Mouse (Mus musculus) liver, embryonic 15.5 days (tissue): ENCODE results near the gene Pea15a. TPM values are rescaled to one million over a fixed set of nuclear protein-coding genes. Genes with fewer than 3 reads are reported as not detected.
"Not testable (repeated sequence)": the region's sequence is repeated elsewhere in the genome, so short reads cannot be mapped to it uniquely, and the experiment has no call there.

ENCODE experiments used
- ATAC-seq: fragments of 200-750 bp; cut with Nextera tagmentation; 2 replicates; pipeline ENCODE4 v1.8.0; 2017; ENCODE audit warnings: moderate number of reproducible peaks, mild to moderate bottlenecking, moderate library complexity; ENCODE audit not compliant: insufficient read depth
- H3K27ac ChIP-seq: fragments of 300-500 bp; sonication (generic); replicated peaks from 2 replicates; pipeline ENCODE4 v1.5.1; 2015; ENCODE audit warnings: mild to moderate bottlenecking, inconsistent platforms
- H3K27me3 ChIP-seq: fragments of 300-500 bp; sonication (generic); 2 replicates; pipeline ENCODE4 v1.6.1; 2015; ENCODE audit warnings: mild to moderate bottlenecking, inconsistent platforms
- H3K36me3 ChIP-seq: fragments of 300-500 bp; sonication (generic); replicated peaks from 2 replicates; pipeline ENCODE4 v1.6.1; 2015; ENCODE audit warnings: moderate library complexity, mild to moderate bottlenecking, inconsistent platforms
- H3K4me1 ChIP-seq: fragments of 300-500 bp; sonication (generic); replicated peaks from 2 replicates; pipeline ENCODE4 v1.6.1; 2015; ENCODE audit warnings: inconsistent platforms
- H3K4me2 ChIP-seq: fragments of 300-500 bp; sonication (generic); 2 replicates; pipeline ENCODE4 v1.6.1; 2015; ENCODE audit warnings: moderate library complexity, mild to moderate bottlenecking, inconsistent platforms
- H3K4me3 ChIP-seq: fragments of 300-500 bp; sonication (generic); replicated peaks from 2 replicates; pipeline ENCODE4 v1.5.1; 2015; ENCODE audit warnings: mild to moderate bottlenecking, inconsistent platforms
- H3K9ac ChIP-seq: fragments of 300-500 bp; sonication (generic); 2 replicates; pipeline ENCODE4 v1.6.1; 2015; ENCODE audit warnings: moderate library complexity, mild to moderate bottlenecking, inconsistent platforms
- H3K9me3 ChIP-seq: fragments of 300-500 bp; sonication (generic); replicated peaks from 2 replicates; pipeline ENCODE4 v1.6.1; 2016; ENCODE audit warnings: inconsistent platforms
- WGBS: fragments of 180-500 bp; shearing (Covaris S2); methylation state at CpG from one replicate; pipeline ENCODE4 v1.1.7; 2015; ENCODE audit warnings: mixed read lengths; ENCODE audit not compliant: insufficient replicate concordance; 5-methylcytosine and 5-hydroxymethylcytosine counted together
- polyA plus RNA-seq: library from polyadenylated mRNA; unstranded; fragments of >200 nt; fragmentation: Nextera tagmentation; extraction: Ambion mirVana; gene quantifications from 2 replicates; pipeline ENCODE4 v1.2.1, GENCODE M21; 2015

Pea15a gene
- polyA plus RNA-seq: 20.2 and 22.3 TPM in 2 replicates

DNA sequence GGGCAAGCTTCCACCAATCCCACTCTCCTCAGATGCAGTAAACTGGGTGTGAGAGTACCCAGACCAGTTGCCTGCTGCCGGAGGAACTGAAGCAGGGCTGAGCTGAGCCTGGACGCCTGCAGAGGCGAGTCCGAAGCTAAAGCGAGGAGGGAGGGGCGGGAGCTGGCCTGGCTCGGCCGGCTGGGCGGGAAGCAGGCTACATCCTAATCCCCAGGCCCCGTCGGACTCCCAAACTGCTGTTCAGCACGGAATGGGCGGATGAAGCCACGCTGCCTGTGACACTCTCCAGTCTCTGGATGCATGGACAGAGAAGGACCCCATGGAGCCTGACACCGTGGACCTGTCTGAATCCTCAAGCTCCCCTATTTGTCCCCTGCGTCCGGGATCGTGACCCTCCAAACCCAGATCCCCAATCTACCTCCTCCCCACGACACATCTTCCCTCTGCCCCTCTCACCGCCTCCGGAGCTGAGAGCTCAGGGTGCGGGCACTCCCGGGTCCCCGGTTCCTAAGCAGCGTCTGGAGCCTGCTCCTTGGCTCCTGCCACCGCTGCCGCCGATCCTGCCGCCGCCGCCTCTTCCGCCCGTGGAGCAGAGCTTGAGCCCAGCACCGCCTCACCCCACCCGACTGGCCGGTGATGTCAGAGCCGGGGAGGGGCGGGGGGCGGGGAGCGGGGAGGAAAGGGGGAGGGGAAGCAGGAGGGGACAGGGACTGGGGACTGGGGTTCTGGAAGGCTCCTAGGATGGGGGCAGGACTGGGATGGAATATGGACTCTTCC, at the start of gene Pea15a:
Pea15a (minus strand) TSS at position 664 of the 777 bp plus-strand sequence.
- H3K9me3 ChIP-seq: no peaks in the 10 kb centered on the region
- H3K4me3 ChIP-seq: peak within 1 kb of the TSS; percentile 60
- H3K4me1 ChIP-seq: peaks cover 50% of the 10 kb centered on the region
- peaks cover 8% of the 10 kb centered on the region; the same call in 1 of the 2 replicates for H3K36me3 ChIP-seq
- ATAC-seq: peak; percentile 64
- H3K27ac ChIP-seq: peak within 1 kb of the TSS; percentile 45; the same call in 1 of the 2 replicates
- peak within 1 kb of the TSS; percentile 51 for H3K9ac ChIP-seq
- WGBS: 2% methylated on average over 37 of the region's 40 CpGs
- peaks cover 26% of the 10 kb centered on the region for H3K27me3 ChIP-seq
- peak within 1 kb of the TSS; percentile 72 for H3K4me2 ChIP-seq

DNA sequence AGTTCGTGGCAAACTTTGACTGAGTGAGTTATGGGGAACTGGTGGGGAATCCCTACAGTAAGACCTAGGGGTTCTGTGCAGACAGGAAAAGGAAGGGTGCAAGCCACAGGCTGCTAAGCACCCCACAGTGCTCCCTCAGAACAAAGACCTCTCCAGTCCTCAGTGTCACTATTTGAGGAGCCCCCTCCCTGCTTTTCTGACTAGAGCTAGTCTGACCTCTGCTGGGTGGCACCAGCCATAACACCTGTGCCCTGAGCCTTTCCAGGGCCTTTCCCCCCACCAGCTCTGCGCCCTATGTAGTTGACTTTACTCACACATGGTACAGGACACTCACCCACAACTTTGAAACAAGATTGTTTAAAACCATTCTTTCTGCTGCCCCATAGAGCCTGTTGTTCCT, 41.1 kb upstream of the Pea15a start:
- Histone ChIP-seq H3K27me3 (peaks cover 32% of the 10 kb centered on the region), H3K4me3 (no peak overlapping the region), H3K4me2 (no peak overlapping the region), H3K36me3 (no peaks in the 10 kb centered on the region), H3K9ac (no peak overlapping the region), H3K9me3 (no peaks in the 10 kb centered on the region), H3K4me1 (no peaks in the 10 kb centered on the region), H3K27ac (no peak overlapping the region)
- 36% methylated on average over 2 of the region's 2 CpGs for WGBS
- ATAC-seq: no peak

- no peak overlapping the region for H3K4me2 ChIP-seq
- no peaks in the 10 kb centered on the region for H3K36me3 ChIP-seq
- no peaks in the 10 kb centered on the region for H3K9me3 ChIP-seq
- H3K27ac ChIP-seq: no peak overlapping the region
- H3K4me3 ChIP-seq: no peak overlapping the region
- no peak overlapping the region for H3K9ac ChIP-seq
- H3K4me1 ChIP-seq: no peaks in the 10 kb centered on the region
- peaks cover 34% of the 10 kb centered on the region for H3K27me3 ChIP-seq
- WGBS: 55% methylated on average over 4 of the region's 4 CpGs
- ATAC-seq: no peak
Observed at GRCm38 (mm10) chr1:172247216-172247615, 40.6 kb upstream of the Pea15a start.

GRCm38 (mm10) chr1:172244645-172245044, 38.0 kb upstream of the Pea15a start:
- not testable (repeated sequence) for H3K9me3 ChIP-seq, ATAC-seq, H3K4me1 ChIP-seq, H3K9ac ChIP-seq, H3K27ac ChIP-seq, H3K36me3 ChIP-seq, H3K4me3 ChIP-seq
- H3K4me2 ChIP-seq: peak overlapping the region; percentile 10; the same call in 1 of the 2 replicates
- 33% methylated on average over 23 of the region's 23 CpGs for WGBS
- peaks cover 35% of the 10 kb centered on the region for H3K27me3 ChIP-seq

DNA sequence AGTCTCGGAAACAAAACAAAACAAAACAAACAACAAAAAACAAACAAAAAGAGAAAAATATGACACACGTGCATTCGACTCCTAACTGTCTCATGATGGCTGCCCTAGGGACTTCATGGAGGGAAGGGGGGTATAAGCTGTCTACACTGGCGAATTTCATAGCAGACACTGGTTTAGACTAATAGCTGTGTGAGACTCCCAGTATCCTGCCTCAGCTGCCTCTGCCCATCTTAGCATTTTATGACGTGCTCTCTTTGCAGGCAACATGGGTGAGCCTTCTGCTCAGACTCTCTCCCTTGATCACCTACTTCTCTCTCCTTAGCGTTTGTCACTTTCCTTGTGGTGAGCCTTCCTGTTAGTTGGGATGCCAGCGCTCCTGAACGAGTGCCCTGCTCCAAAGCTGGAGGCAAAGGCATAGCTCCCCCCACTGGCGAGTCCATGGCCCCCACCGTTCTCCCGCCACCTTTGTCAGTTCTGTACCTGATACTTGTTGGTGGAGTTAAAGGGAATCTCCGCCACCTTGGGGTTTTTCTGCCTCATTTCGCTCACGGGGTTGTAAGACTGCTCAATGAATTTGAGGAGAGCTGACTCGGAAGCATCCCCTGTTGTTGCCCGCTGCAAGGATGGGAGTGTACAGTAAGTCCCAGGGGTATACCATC, 37.1 kb upstream of the Pea15a start:
- H3K4me1 ChIP-seq: no peaks in the 10 kb centered on the region

GRCm38 (mm10) chr1:172242401-172242800, 35.8 kb upstream of the Pea15a start:
- H3K4me1 ChIP-seq: no peaks in the 10 kb centered on the region
- peaks cover 35% of the 10 kb centered on the region for H3K27me3 ChIP-seq
- no peak overlapping the region for H3K4me3 ChIP-seq
- H3K9ac ChIP-seq: no peak overlapping the region
- H3K9me3 ChIP-seq: no peaks in the 10 kb centered on the region
- no peak for ATAC-seq
- 39% methylated on average over 2 of the region's 2 CpGs for WGBS
- H3K36me3 ChIP-seq: no peaks in the 10 kb centered on the region
- H3K4me2 ChIP-seq: no peak overlapping the region
- no peak overlapping the region for H3K27ac ChIP-seq

More for the DNA sequence above, 37.1 kb upstream of the Pea15a start:
- WGBS: 25% methylated on average over 16 of the region's 16 CpGs
- Histone ChIP-seq H3K4me3 (no peak overlapping the region), H3K27ac (no peak overlapping the region), H3K27me3 (peaks cover 35% of the 10 kb centered on the region), H3K4me2 (no peak overlapping the region), H3K9ac (no peak overlapping the region), H3K36me3 (no peaks in the 10 kb centered on the region), H3K9me3 (no peaks in the 10 kb centered on the region)
- no peak for ATAC-seq

- H3K27me3 ChIP-seq: peaks cover 32% of the 10 kb centered on the region
- H3K36me3 ChIP-seq: no peaks in the 10 kb centered on the region
- H3K4me3 ChIP-seq: no peak overlapping the region
- no peaks in the 10 kb centered on the region for H3K9me3 ChIP-seq
- H3K4me2 ChIP-seq: no peak overlapping the region
- no peak for ATAC-seq
- H3K27ac ChIP-seq: no peak overlapping the region
- H3K4me1 ChIP-seq: no peaks in the 10 kb centered on the region
- no peak overlapping the region for H3K9ac ChIP-seq
- 28% methylated on average over 6 of the region's 6 CpGs for WGBS
Observed at GRCm38 (mm10) chr1:172240945-172241708, 34.5 kb upstream of the Pea15a start.

- WGBS: 70% methylated on average over 1 of the region's 1 CpGs
- H3K36me3 ChIP-seq: no peaks in the 10 kb centered on the region
- H3K4me2 ChIP-seq: no peak overlapping the region
- no peaks in the 10 kb centered on the region for H3K27me3 ChIP-seq
- H3K4me1 ChIP-seq: no peaks in the 10 kb centered on the region
- H3K9ac ChIP-seq: no peak overlapping the region
- no peak for ATAC-seq
- H3K9me3 ChIP-seq: no peaks in the 10 kb centered on the region
- no peak overlapping the region for H3K4me3 ChIP-seq
- no peak overlapping the region for H3K27ac ChIP-seq
Observed at GRCm38 (mm10) chr1:172229215-172229614, 22.6 kb upstream of the Pea15a start.

- Histone ChIP-seq H3K4me3 (no peak overlapping the region), H3K4me2 (no peak overlapping the region), H3K9ac (no peak overlapping the region), H3K27me3 (no peaks in the 10 kb centered on the region), H3K9me3 (no peaks in the 10 kb centered on the region), H3K4me1 (no peaks in the 10 kb centered on the region), H3K27ac (no peak overlapping the region), H3K36me3 (no peaks in the 10 kb centered on the region)
- WGBS: 58% methylated on average over 2 of the region's 2 CpGs
- no peak for ATAC-seq
Observed at GRCm38 (mm10) chr1:172228209-172228608, 21.6 kb upstream of the Pea15a start.

GRCm38 (mm10) chr1:172221297-172222063, 14.9 kb upstream of the Pea15a start:
- Histone ChIP-seq H3K27ac (no peak overlapping the region), H3K4me3 (no peak overlapping the region), H3K9me3 (no peaks in the 10 kb centered on the region), H3K9ac (no peak overlapping the region), H3K27me3 (no peaks in the 10 kb centered on the region), H3K4me2 (no peak overlapping the region), H3K4me1 (peaks cover 9% of the 10 kb centered on the region; the same call in 1 of the 2 replicates), H3K36me3 (no peaks in the 10 kb centered on the region)
- no peak for ATAC-seq
- 62% methylated on average over 11 of the region's 11 CpGs for WGBS
